Mouse (Mus musculus): ENCODE data around the gene Fcgr3. TPM values are rescaled to one million over a fixed set of nuclear protein-coding genes. Genes with fewer than 3 reads are reported as not detected.
A peak's percentile ranks its signal among the peaks of the same experiment; 100 is the strongest.

Gene Fcgr3
- polyA plus RNA-seq, 1 experiment = 56.7 TPM

DNA sequence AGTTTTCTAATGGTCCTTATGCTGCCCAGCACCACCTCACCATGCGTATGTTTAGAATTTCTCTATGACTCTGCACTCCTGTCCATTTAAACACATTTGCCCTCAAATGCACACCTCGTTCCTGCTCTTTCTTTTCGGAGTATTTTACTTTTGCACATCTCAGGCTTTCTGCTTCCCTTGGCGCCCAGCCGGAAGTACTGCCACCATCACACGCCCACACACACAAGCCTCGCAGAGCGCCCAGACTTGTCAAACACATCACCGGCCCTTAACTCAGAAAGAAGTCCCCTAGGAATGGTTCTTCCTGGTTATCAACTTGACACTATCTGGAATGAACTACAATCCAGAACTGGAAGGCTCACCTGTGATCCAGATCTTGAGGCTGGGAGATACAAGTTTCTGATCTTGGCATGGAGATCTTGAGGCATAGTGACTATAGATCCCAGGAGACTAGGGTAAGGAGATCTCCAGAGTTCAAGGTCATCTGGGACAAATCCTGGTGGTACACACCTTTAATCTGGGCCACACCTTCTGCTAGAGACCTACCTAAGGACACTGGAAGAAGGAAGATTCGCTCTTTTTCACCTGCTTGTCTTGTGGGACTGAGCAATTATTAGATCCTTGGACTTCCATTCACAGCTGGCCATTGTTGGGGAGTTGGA, 38.6 kb upstream of the Fcgr3 start:
- Histone ChIP-seq H3K4me1 (ENCODE audit: control insufficient read depth, insufficient read depth, low read length) (no peaks in the 10 kb centered on the region; the same call in 1 of the 2 replicates), H3K4me3 (replicated peaks; ENCODE audit: control insufficient read depth, low read depth, low read length) (peak overlapping the region; percentile 53), H3K27ac (ENCODE audit: control insufficient read depth, insufficient read depth, low read depth, low read length, poor library complexity) (no peak overlapping the region)
- 15% methylated on average over 10 of the region's 10 CpGs for WGBS
- TF ChIP-seq POLR2A (IDR thresholded peaks at IDR 0.05; ENCODE audit: borderline replicate concordance, control insufficient read depth, low read depth, low read length) (no peak), CTCF (IDR thresholded peaks at IDR 0.05; ENCODE audit: control insufficient read depth, insufficient read depth, low read length) (no peak)

DNA sequence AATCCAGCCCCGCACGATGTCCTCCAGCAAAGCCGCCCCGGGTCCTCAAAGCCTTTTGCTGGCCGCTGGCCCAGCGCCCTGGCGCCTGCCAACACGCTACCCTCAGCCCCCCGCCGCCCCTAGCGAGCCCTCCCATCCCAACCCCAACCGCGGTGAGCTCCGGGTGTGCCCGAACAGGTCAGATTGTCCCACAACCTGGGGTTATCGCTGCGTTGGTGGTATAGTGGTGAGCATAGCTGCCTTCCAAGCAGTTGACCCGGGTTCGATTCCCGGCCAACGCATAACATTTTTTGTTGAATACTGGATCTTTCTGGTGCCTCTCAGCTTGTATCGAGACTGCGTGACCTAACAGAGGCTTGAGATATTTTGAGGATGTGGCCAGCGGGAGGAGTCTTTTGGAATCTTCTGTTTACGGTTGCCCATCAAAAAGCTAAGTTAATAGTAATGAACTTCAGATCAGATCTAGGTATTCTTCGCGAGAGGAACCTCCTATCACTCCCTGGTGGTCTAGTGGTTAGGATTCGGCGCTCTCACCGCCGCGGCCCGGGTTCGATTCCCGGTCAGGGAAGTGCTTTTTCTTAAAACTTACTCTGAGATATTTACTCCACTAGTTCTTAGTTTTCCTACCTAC, 37.9 kb upstream of the Fcgr3 start:
- H3K4me3 ChIP-seq (replicated peaks; ENCODE audit: control insufficient read depth, low read depth, low read length) = peak overlapping the region; percentile 90
- TF ChIP-seq POLR2A (IDR thresholded peaks at IDR 0.05; ENCODE audit: borderline replicate concordance, control insufficient read depth, low read depth, low read length) = no peak
- no peak for TF ChIP-seq CTCF (IDR thresholded peaks at IDR 0.05; ENCODE audit: control insufficient read depth, insufficient read depth, low read length)
- no peaks in the 10 kb centered on the region; the same call in 1 of the 2 replicates for H3K4me1 ChIP-seq (ENCODE audit: control insufficient read depth, insufficient read depth, low read length)
- WGBS = under 1% methylated on average over 35 of the region's 35 CpGs
- H3K27ac ChIP-seq (ENCODE audit: control insufficient read depth, insufficient read depth, low read depth, low read length, poor library complexity) = no peak overlapping the region

DNA sequence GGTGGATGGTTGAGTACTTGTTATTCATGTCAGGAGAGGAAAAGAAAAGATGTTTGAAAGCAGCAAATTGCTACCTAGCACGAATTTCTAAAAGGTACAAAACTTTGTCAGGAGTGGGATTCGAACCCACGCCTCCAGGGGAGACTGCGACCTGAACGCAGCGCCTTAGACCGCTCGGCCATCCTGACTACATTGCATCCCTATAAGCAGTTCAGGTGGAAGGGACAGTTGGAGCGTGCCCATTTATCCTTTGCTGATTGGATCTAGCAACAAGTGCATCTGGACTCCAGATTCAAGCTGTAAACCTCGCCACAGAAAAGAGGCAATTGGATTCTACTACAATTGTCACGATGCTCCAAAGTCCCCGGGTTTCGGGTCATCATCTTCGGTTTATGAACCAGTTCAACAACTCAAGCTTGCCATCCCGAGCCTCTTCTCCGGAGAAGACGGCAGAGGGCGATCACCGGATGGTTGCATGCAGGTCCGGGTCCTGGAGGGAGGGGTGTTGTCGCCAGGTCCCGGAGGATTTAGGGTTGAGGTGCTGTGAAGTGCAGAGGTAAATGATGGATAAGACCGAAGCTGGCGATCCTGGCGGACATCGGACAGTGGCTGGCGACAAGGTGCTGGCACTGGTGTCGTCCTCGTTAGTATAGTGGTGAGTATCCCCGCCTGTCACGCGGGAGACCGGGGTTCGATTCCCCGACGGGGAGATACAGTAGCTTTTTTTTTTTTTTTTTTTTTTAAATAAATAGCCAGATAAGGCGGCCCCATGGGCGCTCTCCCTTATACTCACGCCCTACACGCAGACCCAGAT, 37.2 kb upstream of the Fcgr3 start:
- Histone ChIP-seq H3K4me1 (ENCODE audit: control insufficient read depth, insufficient read depth, low read length) (no peaks in the 10 kb centered on the region; the same call in 1 of the 2 replicates), H3K27ac (ENCODE audit: control insufficient read depth, insufficient read depth, low read depth, low read length, poor library complexity) (no peak overlapping the region), H3K4me3 (replicated peaks; ENCODE audit: control insufficient read depth, low read depth, low read length) (peak overlapping the region; percentile 90)
- WGBS = under 1% methylated on average over 40 of the region's 40 CpGs
- TF ChIP-seq CTCF (IDR thresholded peaks at IDR 0.05; ENCODE audit: control insufficient read depth, insufficient read depth, low read length) = 0 out of 2 replicates have a peak, but pooled peaks have one; percentile 1
- TF ChIP-seq POLR2A (IDR thresholded peaks at IDR 0.05; ENCODE audit: borderline replicate concordance, control insufficient read depth, low read depth, low read length) = peak; percentile 24; the same call in 1 of the 2 replicates

DNA sequence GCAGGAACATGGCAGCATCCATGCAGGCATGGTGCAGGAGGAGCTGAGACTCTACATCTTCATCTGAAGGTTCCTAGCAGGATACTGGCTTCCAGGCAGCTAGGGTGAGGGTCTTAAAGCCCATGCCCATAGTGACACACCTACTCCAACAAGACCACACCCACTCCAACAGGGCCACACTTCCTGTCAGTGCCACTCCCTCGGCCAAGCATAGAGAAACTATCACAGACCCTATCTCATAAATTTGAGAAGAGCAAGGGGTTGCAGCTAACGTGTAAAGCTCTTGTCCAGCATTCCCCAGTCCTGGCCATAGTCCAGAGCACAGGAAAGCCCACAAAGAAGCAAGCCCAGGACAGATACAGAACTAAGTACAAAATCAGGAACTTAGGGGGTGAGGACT, 36.3 kb upstream of the Fcgr3 start:
- 42% methylated on average over 2 of the region's 2 CpGs for WGBS
- H3K27ac ChIP-seq (ENCODE audit: control insufficient read depth, insufficient read depth, low read depth, low read length, poor library complexity) = no peak overlapping the region
- no peak overlapping the region for H3K4me3 ChIP-seq (replicated peaks; ENCODE audit: control insufficient read depth, low read depth, low read length)
- no peaks in the 10 kb centered on the region; the same call in 1 of the 2 replicates for H3K4me1 ChIP-seq (ENCODE audit: control insufficient read depth, insufficient read depth, low read length)
- TF ChIP-seq POLR2A (IDR thresholded peaks at IDR 0.05; ENCODE audit: borderline replicate concordance, control insufficient read depth, low read depth, low read length) = no peak
- TF ChIP-seq CTCF (IDR thresholded peaks at IDR 0.05; ENCODE audit: control insufficient read depth, insufficient read depth, low read length) = no peak

DNA sequence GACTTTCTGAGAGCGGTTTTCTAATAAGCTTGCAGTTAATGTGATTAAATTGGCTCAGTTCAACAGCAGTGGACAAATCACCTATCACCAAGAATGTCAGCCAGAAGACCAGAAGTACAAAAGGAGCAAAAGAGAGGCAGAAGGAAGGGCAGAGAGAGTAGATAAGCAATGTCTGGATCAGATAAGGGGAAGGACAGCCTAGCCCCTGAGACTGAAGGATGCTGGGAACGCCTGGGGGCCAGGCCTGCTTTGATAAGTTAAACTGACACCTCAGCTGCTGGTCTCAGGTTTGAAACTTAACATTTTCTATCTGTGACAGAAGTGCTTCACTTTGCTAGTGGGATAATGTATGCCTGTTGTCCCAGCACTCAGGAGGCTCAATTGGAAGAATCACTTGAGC, 32.9 kb upstream of the Fcgr3 start:
- Histone ChIP-seq H3K4me1 (ENCODE audit: control insufficient read depth, insufficient read depth, low read length) (no peaks in the 10 kb centered on the region; the same call in 1 of the 2 replicates), H3K4me3 (replicated peaks; ENCODE audit: control insufficient read depth, low read depth, low read length) (no peak overlapping the region), H3K27ac (ENCODE audit: control insufficient read depth, insufficient read depth, low read depth, low read length, poor library complexity) (no peak overlapping the region)
- 64% methylated on average over 2 of the region's 2 CpGs for WGBS
- no peak for TF ChIP-seq POLR2A (IDR thresholded peaks at IDR 0.05; ENCODE audit: borderline replicate concordance, control insufficient read depth, low read depth, low read length)
- no peak for TF ChIP-seq CTCF (IDR thresholded peaks at IDR 0.05; ENCODE audit: control insufficient read depth, insufficient read depth, low read length)

DNA sequence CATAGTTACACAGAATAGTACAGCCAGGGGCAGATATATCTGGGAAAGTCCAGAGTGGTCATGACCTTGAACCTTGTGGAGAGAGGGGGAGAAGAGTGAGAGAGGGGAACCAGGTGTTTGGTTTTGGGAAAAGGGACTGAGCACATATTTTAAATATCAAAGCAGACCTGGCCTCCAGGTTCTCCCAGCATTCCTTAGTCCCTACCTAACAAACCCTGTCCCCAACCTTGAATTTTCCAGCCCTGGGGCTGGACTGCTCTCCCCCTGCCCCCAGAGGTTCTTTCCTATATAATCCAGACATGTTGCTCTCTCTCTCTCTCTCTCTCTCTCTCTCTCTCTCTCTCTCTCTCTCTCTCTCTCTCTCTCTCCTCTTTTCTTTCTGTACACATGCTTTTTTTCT, 32.4 kb upstream of the Fcgr3 start:
- no peak overlapping the region for H3K4me3 ChIP-seq (replicated peaks; ENCODE audit: control insufficient read depth, low read depth, low read length)
- no peak overlapping the region for H3K27ac ChIP-seq (ENCODE audit: control insufficient read depth, insufficient read depth, low read depth, low read length, poor library complexity)
- H3K4me1 ChIP-seq (ENCODE audit: control insufficient read depth, insufficient read depth, low read length) = no peaks in the 10 kb centered on the region; the same call in 1 of the 2 replicates
- TF ChIP-seq POLR2A (IDR thresholded peaks at IDR 0.05; ENCODE audit: borderline replicate concordance, control insufficient read depth, low read depth, low read length) = no peak
- no peak for TF ChIP-seq CTCF (IDR thresholded peaks at IDR 0.05; ENCODE audit: control insufficient read depth, insufficient read depth, low read length)

DNA sequence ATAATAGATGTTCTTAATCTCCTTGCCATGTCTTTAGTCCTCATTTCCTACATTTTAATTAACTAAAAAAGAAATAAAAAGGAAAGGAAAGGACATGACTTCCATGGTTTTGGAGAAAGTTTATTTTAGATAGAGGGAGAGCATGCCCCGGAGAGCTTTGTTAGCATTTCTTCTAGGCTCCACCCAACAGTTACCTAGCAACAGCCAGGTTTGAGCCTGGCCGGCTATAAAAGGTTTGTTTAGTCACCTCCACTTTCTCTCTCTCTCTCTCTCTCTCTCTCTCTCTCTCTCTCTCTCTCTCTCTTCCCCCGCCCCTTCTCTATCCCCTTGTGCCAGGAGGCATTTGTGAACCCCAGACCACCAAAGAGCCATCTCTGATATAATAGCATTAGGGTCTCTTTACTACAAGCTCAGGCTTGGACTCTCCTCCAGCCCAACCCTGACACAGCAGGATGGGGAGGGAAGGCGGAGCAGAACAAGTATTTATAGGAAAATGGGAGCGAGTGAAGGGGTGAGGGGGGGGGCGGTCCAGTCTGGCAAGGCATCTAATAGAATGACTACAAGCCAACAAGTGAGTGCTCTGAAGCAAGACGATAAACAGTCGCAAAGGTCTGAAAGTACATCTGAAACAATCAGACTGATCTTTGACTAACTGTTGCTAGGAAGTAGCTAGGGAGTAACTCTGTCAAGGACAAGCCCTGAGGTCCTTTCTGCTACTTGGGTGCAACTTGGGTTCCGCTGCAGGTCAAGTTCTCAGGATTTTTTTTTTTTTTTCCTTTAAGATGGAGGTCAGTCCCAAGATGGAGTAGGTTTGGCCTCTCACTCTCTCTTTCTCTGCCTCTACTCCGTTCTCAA, 31.6 kb upstream of the Fcgr3 start:
- no peaks in the 10 kb centered on the region; the same call in 1 of the 2 replicates for H3K4me1 ChIP-seq (ENCODE audit: control insufficient read depth, insufficient read depth, low read length)
- WGBS = 58% methylated on average over 10 of the region's 10 CpGs
- no peak overlapping the region for H3K27ac ChIP-seq (ENCODE audit: control insufficient read depth, insufficient read depth, low read depth, low read length, poor library complexity)
- H3K4me3 ChIP-seq (replicated peaks; ENCODE audit: control insufficient read depth, low read depth, low read length) = no peak overlapping the region
- TF ChIP-seq POLR2A (IDR thresholded peaks at IDR 0.05; ENCODE audit: borderline replicate concordance, control insufficient read depth, low read depth, low read length) (no peak), CTCF (IDR thresholded peaks at IDR 0.05; ENCODE audit: control insufficient read depth, insufficient read depth, low read length) (no peak)
